Mouse (Mus musculus): ENCODE measurements around the gene Llph. TPM values are rescaled to one million over a fixed set of nuclear protein-coding genes. Genes with fewer than 3 reads are reported as not detected.

The Llph gene
- polyA plus RNA-seq, 1 experiment: 0.95 TPM

- 81% methylated on average over 12 of the region's 12 CpGs for WGBS
These were observed 40.9 kb downstream of the Llph start for GRCm38 (mm10) chr10:120267790-120268189.

GRCm38 (mm10) chr10:120269946-120270345 is 43.1 kb downstream of the Llph start:
- Histone ChIP-seq H3K4me3 (ENCODE audit: low read depth, low read length) (no peak overlapping the region), H3K4me1 (ENCODE audit: control insufficient read depth, insufficient read depth, insufficient read length, low read length) (no peaks in the 10 kb centered on the region), H3K27me3 (ENCODE audit: control insufficient read depth, insufficient read depth, low read length) (no peaks in the 10 kb centered on the region), H3K36me3 (ENCODE audit: control insufficient read depth, insufficient read depth, low read length) (no peaks in the 10 kb centered on the region), H3K27ac (ENCODE audit: insufficient read depth, low read depth, low read length) (no peak overlapping the region)
- WGBS: 93% methylated on average over 13 of the region's 13 CpGs
- TF ChIP-seq POLR2A (IDR thresholded peaks at IDR 0.05; ENCODE audit: low read depth, low read length): no peak
- TF ChIP-seq CTCF (IDR thresholded peaks at IDR 0.05; ENCODE audit: extremely low read depth, insufficient read length, insufficient replicate concordance, low read depth, low read length): no peak

More at GRCm38 (mm10) chr10:120267790-120268189, 40.9 kb downstream of the Llph start:
- no peaks in the 10 kb centered on the region for H3K36me3 ChIP-seq (ENCODE audit: control insufficient read depth, insufficient read depth, low read length)
- no peak overlapping the region for H3K27ac ChIP-seq (ENCODE audit: insufficient read depth, low read depth, low read length)
- no peaks in the 10 kb centered on the region for H3K27me3 ChIP-seq (ENCODE audit: control insufficient read depth, insufficient read depth, low read length)
- H3K4me3 ChIP-seq (ENCODE audit: low read depth, low read length): no peak overlapping the region
- H3K4me1 ChIP-seq (ENCODE audit: control insufficient read depth, insufficient read depth, insufficient read length, low read length): no peaks in the 10 kb centered on the region
- TF ChIP-seq CTCF (IDR thresholded peaks at IDR 0.05; ENCODE audit: extremely low read depth, insufficient read length, insufficient replicate concordance, low read depth, low read length) (no peak), POLR2A (IDR thresholded peaks at IDR 0.05; ENCODE audit: low read depth, low read length) (no peak)

GRCm38 (mm10) chr10:120270777-120271176 is 43.9 kb downstream of the Llph start:
- H3K27me3 ChIP-seq (ENCODE audit: control insufficient read depth, insufficient read depth, low read length): no peaks in the 10 kb centered on the region
- WGBS: 66% methylated on average over 4 of the region's 4 CpGs

DNA sequence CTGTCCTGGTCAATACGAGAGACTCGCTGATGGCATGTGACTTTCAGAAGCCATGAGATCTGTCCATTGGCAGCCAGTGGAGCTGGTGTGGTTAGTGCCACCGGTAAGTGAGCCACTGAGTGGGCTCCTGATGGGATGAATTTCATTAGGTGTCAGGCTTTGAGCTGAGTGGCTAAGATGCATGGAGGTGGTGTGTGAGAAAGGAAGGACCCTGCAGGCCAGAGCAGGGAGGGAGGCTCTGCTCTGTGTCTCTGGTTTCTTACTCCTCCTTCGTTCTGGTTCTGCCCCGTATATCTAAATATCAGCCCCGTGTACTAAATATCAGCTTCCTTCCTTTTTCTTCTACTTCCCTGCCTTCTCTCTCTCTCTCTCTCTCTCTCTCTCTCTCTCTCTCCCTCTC is 44.4 kb downstream of the Llph start:
- no peaks in the 10 kb centered on the region for H3K36me3 ChIP-seq (ENCODE audit: control insufficient read depth, insufficient read depth, low read length)
- 70% methylated on average over 6 of the region's 6 CpGs for WGBS
- no peaks in the 10 kb centered on the region for H3K27me3 ChIP-seq (ENCODE audit: control insufficient read depth, insufficient read depth, low read length)
- TF ChIP-seq POLR2A (IDR thresholded peaks at IDR 0.05; ENCODE audit: low read depth, low read length) (no peak), CTCF (IDR thresholded peaks at IDR 0.05; ENCODE audit: extremely low read depth, insufficient read length, insufficient replicate concordance, low read depth, low read length) (no peak)
- no peak overlapping the region for H3K4me3 ChIP-seq (ENCODE audit: low read depth, low read length)
- H3K27ac ChIP-seq (ENCODE audit: insufficient read depth, low read depth, low read length): no peak overlapping the region
- no peaks in the 10 kb centered on the region for H3K4me1 ChIP-seq (ENCODE audit: control insufficient read depth, insufficient read depth, insufficient read length, low read length)

More at GRCm38 (mm10) chr10:120270777-120271176, 43.9 kb downstream of the Llph start:
- H3K4me1 ChIP-seq (ENCODE audit: control insufficient read depth, insufficient read depth, insufficient read length, low read length): no peaks in the 10 kb centered on the region
- no peak overlapping the region for H3K4me3 ChIP-seq (ENCODE audit: low read depth, low read length)
- TF ChIP-seq CTCF (IDR thresholded peaks at IDR 0.05; ENCODE audit: extremely low read depth, insufficient read length, insufficient replicate concordance, low read depth, low read length): no peak
- no peak for TF ChIP-seq POLR2A (IDR thresholded peaks at IDR 0.05; ENCODE audit: low read depth, low read length)
- H3K36me3 ChIP-seq (ENCODE audit: control insufficient read depth, insufficient read depth, low read length): no peaks in the 10 kb centered on the region
- H3K27ac ChIP-seq (ENCODE audit: insufficient read depth, low read depth, low read length): no peak overlapping the region

GRCm38 (mm10) chr10:120271879-120272269 is 45.0 kb downstream of the Llph start:
- Histone ChIP-seq H3K4me1 (ENCODE audit: control insufficient read depth, insufficient read depth, insufficient read length, low read length) (no peaks in the 10 kb centered on the region), H3K27ac (ENCODE audit: insufficient read depth, low read depth, low read length) (no peak overlapping the region), H3K4me3 (ENCODE audit: low read depth, low read length) (no peak overlapping the region), H3K27me3 (ENCODE audit: control insufficient read depth, insufficient read depth, low read length) (no peaks in the 10 kb centered on the region), H3K36me3 (ENCODE audit: control insufficient read depth, insufficient read depth, low read length) (no peaks in the 10 kb centered on the region)
- TF ChIP-seq POLR2A (IDR thresholded peaks at IDR 0.05; ENCODE audit: low read depth, low read length) (no peak), CTCF (IDR thresholded peaks at IDR 0.05; ENCODE audit: extremely low read depth, insufficient read length, insufficient replicate concordance, low read depth, low read length) (no peak)
- WGBS: 33% methylated on average over 11 of the region's 11 CpGs

GRCm38 (mm10) chr10:120272270-120272883 is 45.5 kb downstream of the Llph start:
- Histone ChIP-seq H3K27me3 (ENCODE audit: control insufficient read depth, insufficient read depth, low read length) (no peaks in the 10 kb centered on the region), H3K36me3 (ENCODE audit: control insufficient read depth, insufficient read depth, low read length) (no peaks in the 10 kb centered on the region), H3K27ac (ENCODE audit: insufficient read depth, low read depth, low read length) (no peak overlapping the region), H3K4me3 (ENCODE audit: low read depth, low read length) (no peak overlapping the region), H3K4me1 (ENCODE audit: control insufficient read depth, insufficient read depth, insufficient read length, low read length) (no peaks in the 10 kb centered on the region)
- 27% methylated on average over 19 of the region's 19 CpGs for WGBS
- TF ChIP-seq CTCF (IDR thresholded peaks at IDR 0.05; ENCODE audit: extremely low read depth, insufficient read length, insufficient replicate concordance, low read depth, low read length) (no peak), POLR2A (IDR thresholded peaks at IDR 0.05; ENCODE audit: low read depth, low read length) (no peak)

DNA sequence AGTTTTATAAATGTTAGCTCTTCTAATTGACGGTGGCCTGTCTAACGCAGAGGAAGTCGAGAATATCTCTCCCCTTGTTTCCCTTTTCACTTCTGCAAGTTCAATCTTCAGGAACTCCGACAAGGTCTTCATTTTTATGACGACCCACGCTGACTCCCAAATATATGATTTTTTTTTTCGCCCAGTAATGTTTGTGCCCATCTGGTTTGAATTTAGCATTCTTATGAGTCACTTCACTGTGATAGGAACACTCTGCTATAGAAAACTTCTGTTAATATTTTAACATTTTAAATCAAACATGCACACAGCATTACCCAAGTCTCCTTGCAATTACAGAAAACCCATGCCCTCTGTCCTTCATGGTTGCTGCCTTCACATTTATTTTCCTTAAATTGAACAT is 46.5 kb downstream of the Llph start:
- no peaks in the 10 kb centered on the region for H3K36me3 ChIP-seq (ENCODE audit: control insufficient read depth, insufficient read depth, low read length)
- H3K4me3 ChIP-seq (ENCODE audit: low read depth, low read length): no peak overlapping the region
- no peaks in the 10 kb centered on the region for H3K27me3 ChIP-seq (ENCODE audit: control insufficient read depth, insufficient read depth, low read length)
- no peaks in the 10 kb centered on the region for H3K4me1 ChIP-seq (ENCODE audit: control insufficient read depth, insufficient read depth, insufficient read length, low read length)
- TF ChIP-seq POLR2A (IDR thresholded peaks at IDR 0.05; ENCODE audit: low read depth, low read length) (no peak), CTCF (IDR thresholded peaks at IDR 0.05; ENCODE audit: extremely low read depth, insufficient read length, insufficient replicate concordance, low read depth, low read length) (no peak)
- H3K27ac ChIP-seq (ENCODE audit: insufficient read depth, low read depth, low read length): no peak overlapping the region
- WGBS: 79% methylated on average over 7 of the region's 7 CpGs
